Mouse (Mus musculus) forebrain, embryonic 13.5 days (tissue): ENCODE measurements around the gene Yaf2. TPM values are rescaled to one million over a fixed set of nuclear protein-coding genes. Genes with fewer than 3 reads are reported as not detected.

Experiments used
- ATAC-seq: fragments of 200-750 bp; cut with Nextera tagmentation; 2 replicates; pipeline ENCODE4 v1.8.0; 2017
- H3K27ac ChIP-seq: fragments of 300-500 bp; sonication (generic); 2 replicates; pipeline ENCODE4 v1.5.1; 2015; ENCODE audit warnings: inconsistent platforms, mild to moderate bottlenecking, moderate library complexity
- H3K27me3 ChIP-seq: fragments of 300-500 bp; sonication (generic); 2 replicates; pipeline ENCODE4 v1.6.1; 2015; ENCODE audit warnings: mild to moderate bottlenecking, inconsistent platforms
- H3K36me3 ChIP-seq: fragments of 300-500 bp; sonication (generic); 2 replicates; pipeline ENCODE4 v1.6.1; 2015; ENCODE audit warnings: mild to moderate bottlenecking, inconsistent platforms; ENCODE audit not compliant: poor library complexity, severe bottlenecking
- H3K4me1 ChIP-seq: fragments of 300-500 bp; sonication (generic); 2 replicates; pipeline ENCODE4 v1.6.1; 2015; ENCODE audit warnings: inconsistent platforms
- H3K4me2 ChIP-seq: fragments of 300-500 bp; sonication (generic); 2 replicates; pipeline ENCODE4 v1.6.1; 2015; ENCODE audit warnings: inconsistent platforms, mild to moderate bottlenecking, moderate library complexity
- H3K4me3 ChIP-seq: fragments of 300-500 bp; sonication (generic); 2 replicates; pipeline ENCODE4 v1.5.1; 2015; ENCODE audit warnings: mild to moderate bottlenecking, inconsistent platforms
- H3K9ac ChIP-seq: fragments of 300-500 bp; sonication (generic); 2 replicates; pipeline ENCODE4 v1.6.1; 2015; ENCODE audit warnings: mild to moderate bottlenecking, inconsistent platforms
- H3K9me3 ChIP-seq: fragments of 300-500 bp; sonication (generic); replicated peaks from 2 replicates; pipeline ENCODE4 v1.6.1; 2016; ENCODE audit warnings: inconsistent platforms
- WGBS: fragments of 180-500 bp; shearing (Covaris S2); methylation state at CpG from one replicate; pipeline ENCODE4 v1.1.7; 2015; 5-methylcytosine and 5-hydroxymethylcytosine counted together
- polyA plus RNA-seq: library from polyadenylated mRNA; unstranded; fragments of >200 nt; fragmentation: Nextera tagmentation; extraction: Ambion mirVana; gene quantifications from 2 replicates; pipeline ENCODE4 v1.2.1, GENCODE M21; 2015

Yaf2 gene
- polyA plus RNA-seq, 1 experiment from 2014 or later: 81.6 TPM

- no peak overlapping the region for H3K27ac ChIP-seq
- H3K4me1 ChIP-seq: no peaks in the 10 kb centered on the region
- no peaks in the 10 kb centered on the region for H3K27me3 ChIP-seq
- H3K36me3 ChIP-seq: peaks cover 14% of the 10 kb centered on the region
- no peak overlapping the region for H3K4me2 ChIP-seq
- no peak for ATAC-seq
- H3K4me3 ChIP-seq: no peak overlapping the region
- no peak overlapping the region for H3K9ac ChIP-seq
- H3K9me3 ChIP-seq: no peaks in the 10 kb centered on the region
- 90% methylated on average over 6 of the region's 6 CpGs for WGBS
Observed at GRCm38 (mm10) chr15:93284326-93284725, 52.4 kb downstream of the Yaf2 start.

- Histone ChIP-seq H3K4me3 (no peak overlapping the region), H3K9me3 (no peaks in the 10 kb centered on the region), H3K9ac (no peak overlapping the region), H3K27ac (no peak overlapping the region), H3K4me2 (no peak overlapping the region), H3K36me3 (peaks cover 15% of the 10 kb centered on the region), H3K27me3 (no peaks in the 10 kb centered on the region), H3K4me1 (no peaks in the 10 kb centered on the region)
- WGBS: 69% methylated on average over 11 of the region's 11 CpGs
- ATAC-seq: no peak
Observed at GRCm38 (mm10) chr15:93283349-93283748, 53.4 kb downstream of the Yaf2 start.

GRCm38 (mm10) chr15:93276276-93276675, 60.5 kb downstream of the Yaf2 start:
- no peak for ATAC-seq
- no peak overlapping the region for H3K27ac ChIP-seq
- H3K36me3 ChIP-seq: peaks cover 6% of the 10 kb centered on the region; the same call in 1 of the 2 replicates
- peak overlapping the region; percentile 65 for H3K9ac ChIP-seq
- WGBS: 6% methylated on average over 14 of the region's 14 CpGs
- no peaks in the 10 kb centered on the region for H3K9me3 ChIP-seq
- H3K4me1 ChIP-seq: peaks cover 30% of the 10 kb centered on the region
- H3K4me3 ChIP-seq: peak overlapping the region; percentile 74
- H3K4me2 ChIP-seq: peak overlapping the region; percentile 92
- no peaks in the 10 kb centered on the region for H3K27me3 ChIP-seq

GRCm38 (mm10) chr15:93275623-93276022, 61.1 kb downstream of the Yaf2 start:
- H3K9ac ChIP-seq: peak overlapping the region; percentile 65
- WGBS: under 1% methylated on average over 21 of the region's 21 CpGs
- ATAC-seq: peak; percentile 51; the same call in 1 of the 2 replicates

GRCm38 (mm10) chr15:93274679-93275583, 61.8 kb downstream of the Yaf2 start, which contains the start of gene Gxylt1:
Gxylt1 (minus strand) TSS chr15:93275179.
- peak within 1 kb of the TSS; percentile 92 for H3K4me2 ChIP-seq
- H3K9ac ChIP-seq: peak within 1 kb of the TSS; percentile 81
- WGBS: under 1% methylated on average over 61 of the region's 93 CpGs
- H3K27me3 ChIP-seq: no peaks in the 10 kb centered on the region
- ATAC-seq: peak; percentile 97
- H3K4me3 ChIP-seq: peak within 1 kb of the TSS; percentile 74
- peaks cover 35% of the 10 kb centered on the region for H3K4me1 ChIP-seq
- peak within 1 kb of the TSS; percentile 85 for H3K27ac ChIP-seq
- no peaks in the 10 kb centered on the region for H3K9me3 ChIP-seq
- peaks cover 11% of the 10 kb centered on the region; the same call in 1 of the 2 replicates for H3K36me3 ChIP-seq

More at GRCm38 (mm10) chr15:93275623-93276022, 61.1 kb downstream of the Yaf2 start:
- no peaks in the 10 kb centered on the region for H3K27me3 ChIP-seq
- peak overlapping the region; percentile 74 for H3K4me3 ChIP-seq
- H3K36me3 ChIP-seq: peaks cover 6% of the 10 kb centered on the region; the same call in 1 of the 2 replicates
- peaks cover 30% of the 10 kb centered on the region for H3K4me1 ChIP-seq
- H3K4me2 ChIP-seq: peak overlapping the region; percentile 92
- no peaks in the 10 kb centered on the region for H3K9me3 ChIP-seq
- peak overlapping the region; percentile 75 for H3K27ac ChIP-seq

- Histone ChIP-seq H3K27me3 (no peaks in the 10 kb centered on the region), H3K9ac (peak overlapping the region; percentile 81), H3K4me3 (peak overlapping the region; percentile 74), H3K4me2 (peak overlapping the region; percentile 92), H3K27ac (peak overlapping the region; percentile 85), H3K36me3 (peaks cover 8% of the 10 kb centered on the region; the same call in 1 of the 2 replicates), H3K4me1 (peaks cover 35% of the 10 kb centered on the region), H3K9me3 (no peaks in the 10 kb centered on the region)
- no peak for ATAC-seq
- WGBS: 43% methylated on average over 19 of the region's 19 CpGs
Observed at GRCm38 (mm10) chr15:93273788-93274678, 62.7 kb downstream of the Yaf2 start.

GRCm38 (mm10) chr15:93272948-93273347, 63.8 kb downstream of the Yaf2 start:
- no peak for ATAC-seq
- Histone ChIP-seq H3K4me3 (no peak overlapping the region), H3K27me3 (no peaks in the 10 kb centered on the region), H3K4me1 (peaks cover 35% of the 10 kb centered on the region), H3K36me3 (0 out of 2 replicates have a peak, but pooled peaks cover 6% of the 10 kb centered on the region), H3K27ac (no peak overlapping the region), H3K9me3 (no peaks in the 10 kb centered on the region), H3K9ac (no peak overlapping the region), H3K4me2 (peak overlapping the region; percentile 92)
- 90% methylated on average over 9 of the region's 9 CpGs for WGBS

GRCm38 (mm10) chr15:93270289-93270855, 66.4 kb downstream of the Yaf2 start:
- H3K9ac ChIP-seq: no peak overlapping the region
- WGBS: 83% methylated on average over 9 of the region's 9 CpGs

GRCm38 (mm10) chr15:93269572-93269971, 67.2 kb downstream of the Yaf2 start:
- no peaks in the 10 kb centered on the region for H3K9me3 ChIP-seq
- peaks cover 28% of the 10 kb centered on the region for H3K4me1 ChIP-seq
- no peaks in the 10 kb centered on the region for H3K27me3 ChIP-seq
- WGBS: 94% methylated on average over 7 of the region's 7 CpGs
- no peak for ATAC-seq
- H3K9ac ChIP-seq: no peak overlapping the region
- H3K27ac ChIP-seq: no peak overlapping the region
- no peak overlapping the region for H3K4me2 ChIP-seq
- H3K4me3 ChIP-seq: no peak overlapping the region
- H3K36me3 ChIP-seq: 0 out of 2 replicates have a peak, but pooled peaks cover 9% of the 10 kb centered on the region

More at GRCm38 (mm10) chr15:93270289-93270855, 66.4 kb downstream of the Yaf2 start:
- no peak for ATAC-seq
- Histone ChIP-seq H3K9me3 (no peaks in the 10 kb centered on the region), H3K27ac (no peak overlapping the region), H3K4me1 (peaks cover 28% of the 10 kb centered on the region), H3K27me3 (no peaks in the 10 kb centered on the region), H3K36me3 (0 out of 2 replicates have a peak, but pooled peaks cover 6% of the 10 kb centered on the region), H3K4me3 (no peak overlapping the region), H3K4me2 (no peak overlapping the region)

GRCm38 (mm10) chr15:93268001-93268400, 68.7 kb downstream of the Yaf2 start:
- Histone ChIP-seq H3K9me3 (no peaks in the 10 kb centered on the region), H3K27ac (no peak overlapping the region), H3K27me3 (no peaks in the 10 kb centered on the region), H3K4me3 (no peak overlapping the region), H3K9ac (no peak overlapping the region), H3K36me3 (0 out of 2 replicates have a peak, but pooled peaks cover 11% of the 10 kb centered on the region), H3K4me1 (peaks cover 17% of the 10 kb centered on the region), H3K4me2 (no peak overlapping the region)
- WGBS: 94% methylated on average over 1 of the region's 1 CpGs
- ATAC-seq: no peak

GRCm38 (mm10) chr15:93267479-93267878, 69.3 kb downstream of the Yaf2 start:
- no peak for ATAC-seq
- 85% methylated on average over 8 of the region's 8 CpGs for WGBS

More at GRCm38 (mm10) chr15:93267479-93267878, 69.3 kb downstream of the Yaf2 start:
- Histone ChIP-seq H3K9ac (no peak overlapping the region), H3K4me3 (no peak overlapping the region), H3K9me3 (no peaks in the 10 kb centered on the region), H3K27ac (no peak overlapping the region), H3K27me3 (no peaks in the 10 kb centered on the region), H3K36me3 (0 out of 2 replicates have a peak, but pooled peaks cover 11% of the 10 kb centered on the region), H3K4me1 (peaks cover 11% of the 10 kb centered on the region), H3K4me2 (no peak overlapping the region)
